Mouse (Mus musculus) stomach, postnatal 0 days (tissue): ENCODE measurements around the gene Nuak1.

Source experiments
- CTCF ChIP-seq: IDR thresholded peaks from 2 replicates; pipeline ENCODE4 v1.5.1; 2016; ENCODE audit warnings: antibody characterized with exemption, low read depth, mild to moderate bottlenecking, moderate library complexity
- EP300 ChIP-seq: optimal IDR thresholded peaks from 2 replicates; pipeline ENCODE3; 2016; ENCODE audit warnings: antibody characterized with exemption

- TF ChIP-seq EP300 (no peak), CTCF (no peak)
Measured at GRCm38 (mm10) chr10:84393881-84394280, 46.5 kb downstream of the Nuak1 start.
